Mouse (Mus musculus): ENCODE results near the gene Cdk1.

Gene Cdk1

GRCm38 (mm10) chr10:69352212-69353085 lies at the start of gene Cdk1:
TSS of gene Cdk1 (minus strand) at chr10:69352938.
- peak; percentile 92 to 94 for DNase-seq

- no peak for DNase-seq
These were observed 47.2 kb upstream of the Cdk1 start for GRCm38 (mm10) chr10:69399814-69400385.

DNA sequence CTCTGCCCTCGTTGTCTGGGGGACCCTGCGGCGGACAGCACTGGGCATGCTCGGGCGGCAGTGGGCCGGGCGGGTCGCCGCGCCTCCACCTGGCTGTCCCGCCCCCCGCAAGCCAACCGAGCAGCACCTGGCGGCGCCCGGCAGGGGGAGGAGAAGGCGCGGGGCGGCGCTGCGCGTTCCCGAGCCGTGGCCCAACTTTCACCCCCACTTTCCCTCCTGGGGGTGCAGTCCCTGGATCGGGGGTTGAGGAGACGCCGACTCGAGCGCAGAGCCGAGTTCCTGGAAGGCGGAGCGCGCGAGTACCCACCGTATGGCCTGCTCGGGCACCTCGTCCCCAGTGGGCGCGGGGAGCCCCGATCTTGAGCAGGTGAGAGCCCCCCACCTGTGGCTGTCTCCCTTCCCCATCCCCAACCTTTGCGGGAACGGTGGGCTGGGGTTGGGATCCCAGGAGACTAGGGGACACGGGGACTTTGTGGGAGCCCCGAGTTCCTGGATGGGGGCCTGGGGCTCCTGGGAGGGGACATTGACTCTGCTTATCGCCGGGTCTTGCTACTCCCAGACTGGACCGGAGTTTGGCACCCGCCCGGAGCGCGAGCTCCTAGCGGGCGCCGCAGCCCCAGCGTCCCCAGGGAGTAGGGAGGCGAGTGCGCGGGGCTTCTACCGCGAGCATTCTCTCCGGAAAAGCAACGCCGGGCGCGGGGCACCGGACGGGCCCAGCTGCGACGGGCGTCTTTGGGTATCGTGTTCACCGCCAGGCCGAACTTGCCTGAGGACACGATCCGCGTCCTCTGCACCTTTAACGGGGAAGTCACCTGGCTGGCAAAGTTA lies 46.2 kb upstream of the Cdk1 start, which contains the start of gene Ank3:
Gene Ank3, plus strand, starts transcription at position 11 of the 828 bp plus-strand sequence.
- peak; percentile 3 to 13 for DNase-seq

DNA sequence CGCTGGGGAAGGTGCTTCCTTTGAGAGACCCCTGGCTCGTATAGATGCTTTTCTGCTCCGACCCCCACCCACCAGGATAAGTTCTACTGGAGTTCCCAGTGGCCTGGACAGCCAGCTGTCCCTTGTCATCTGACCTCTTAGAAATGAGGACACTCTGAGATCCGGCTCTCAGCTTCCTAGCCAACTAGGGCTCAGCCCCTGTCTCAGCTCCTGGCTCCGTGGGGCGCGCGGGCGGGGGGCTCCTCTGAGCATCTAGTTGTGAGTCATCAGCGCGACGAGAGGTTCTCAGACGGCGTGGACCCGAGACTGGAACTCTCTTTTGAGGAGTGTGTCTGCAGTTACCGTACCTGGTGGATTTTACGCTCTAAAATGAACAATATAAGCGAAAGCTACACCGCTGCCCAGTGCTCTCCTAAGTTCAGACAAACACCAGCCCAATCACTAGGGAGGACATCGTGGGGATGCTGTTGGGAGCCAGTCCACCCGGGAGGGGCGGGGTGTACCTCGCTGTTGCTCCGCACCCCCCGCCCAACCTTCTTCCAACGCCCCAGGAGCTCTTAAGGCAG lies 45.5 kb upstream of the Cdk1 start:
- DNase-seq: no peak

GRCm38 (mm10) chr10:69389511-69389910 lies 36.8 kb upstream of the Cdk1 start:
- DNase-seq: no peak

- no peak for DNase-seq
These were observed 34.0 kb upstream of the Cdk1 start for GRCm38 (mm10) chr10:69386767-69387166.

GRCm38 (mm10) chr10:69385136-69385535 lies 32.4 kb upstream of the Cdk1 start:
- no peak for DNase-seq

- no peak for DNase-seq
These were observed 31.9 kb upstream of the Cdk1 start for GRCm38 (mm10) chr10:69384640-69385039.

- DNase-seq: no peak
These were observed 30.4 kb upstream of the Cdk1 start for GRCm38 (mm10) chr10:69383186-69383585.

- no peak for DNase-seq
These were observed 22.4 kb upstream of the Cdk1 start for GRCm38 (mm10) chr10:69375154-69375553.

DNA sequence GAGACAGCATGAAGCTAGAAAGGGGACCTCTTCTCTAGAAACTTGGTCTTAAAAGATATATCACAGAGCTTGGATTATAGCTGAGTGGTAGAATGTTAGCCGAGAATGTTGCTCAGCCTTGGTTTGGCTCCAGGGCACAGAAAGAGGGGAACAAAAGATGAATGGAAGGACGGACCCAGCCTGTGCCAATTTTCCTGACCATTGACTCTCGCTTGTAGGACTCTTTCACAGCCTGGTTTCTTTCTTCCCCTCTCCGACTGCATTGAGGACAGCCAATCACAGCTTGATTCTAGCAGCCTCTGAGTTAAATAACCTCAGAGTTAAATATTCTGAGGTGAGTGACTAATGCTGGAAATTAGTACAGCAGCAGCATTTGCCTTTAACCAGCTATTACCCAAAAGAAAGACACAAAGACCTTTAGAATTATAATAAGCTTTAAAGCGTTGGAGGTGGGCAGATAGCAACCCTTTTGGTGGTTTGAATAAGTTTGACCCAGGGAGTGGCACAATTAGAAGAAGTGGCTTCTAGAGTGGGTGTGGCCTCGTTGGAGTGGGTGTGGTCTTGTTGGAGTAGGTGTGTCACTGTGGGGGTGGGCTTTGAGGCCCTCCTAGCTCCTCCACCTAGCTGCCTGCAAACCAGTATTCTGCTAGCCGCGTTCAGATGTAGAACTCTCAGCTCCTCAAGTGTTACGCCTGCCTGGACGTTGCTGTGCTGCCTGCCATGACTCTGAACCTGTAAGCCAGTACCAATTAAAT lies 21.2 kb upstream of the Cdk1 start:
- no peak for DNase-seq

- no peak for DNase-seq
These were observed 19.3 kb upstream of the Cdk1 start for GRCm38 (mm10) chr10:69372061-69372460.

DNA sequence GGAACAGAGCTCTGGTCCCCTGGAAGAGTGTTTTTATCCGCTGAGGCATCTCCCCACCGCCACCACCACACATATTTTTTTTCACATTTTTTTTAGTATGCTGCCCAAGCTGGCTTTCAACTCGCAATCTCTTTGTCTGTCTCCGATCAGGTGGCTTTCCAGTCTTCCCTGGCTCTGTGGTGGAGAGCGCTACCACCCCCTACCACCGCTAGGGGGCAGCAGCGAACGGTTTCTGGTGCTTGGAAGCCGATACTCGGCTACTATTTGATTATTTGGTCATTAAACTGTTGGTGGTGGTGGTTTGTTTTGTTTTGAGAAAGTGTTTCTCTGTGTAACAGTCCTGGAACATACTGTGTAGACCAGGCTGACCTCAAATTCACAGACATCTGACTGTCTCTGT lies 18.7 kb upstream of the Cdk1 start:
- peak in 1 of 2 experiments; percentile 8 for DNase-seq

DNA sequence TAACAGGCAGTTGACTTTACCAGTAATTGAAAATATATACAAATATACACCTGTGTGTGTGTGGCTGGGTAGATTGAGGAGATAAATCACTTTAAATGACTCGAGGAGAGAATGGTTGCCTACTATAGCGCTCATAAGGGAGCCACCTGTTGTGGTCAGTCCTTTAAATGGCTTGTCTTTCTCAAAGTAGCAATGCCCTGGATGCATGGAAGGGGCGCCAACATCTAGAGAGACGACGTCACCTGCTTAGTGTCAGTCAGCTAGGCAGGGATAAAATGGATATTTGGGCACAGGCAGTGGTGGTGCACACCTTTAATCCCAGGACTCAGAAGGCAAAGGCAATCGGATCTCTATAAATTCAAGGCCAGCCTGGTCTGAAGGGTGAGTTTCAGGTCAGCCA lies 16.6 kb upstream of the Cdk1 start:
- no peak for DNase-seq

GRCm38 (mm10) chr10:69366877-69367387 lies 14.2 kb upstream of the Cdk1 start:
- DNase-seq: no peak

DNA sequence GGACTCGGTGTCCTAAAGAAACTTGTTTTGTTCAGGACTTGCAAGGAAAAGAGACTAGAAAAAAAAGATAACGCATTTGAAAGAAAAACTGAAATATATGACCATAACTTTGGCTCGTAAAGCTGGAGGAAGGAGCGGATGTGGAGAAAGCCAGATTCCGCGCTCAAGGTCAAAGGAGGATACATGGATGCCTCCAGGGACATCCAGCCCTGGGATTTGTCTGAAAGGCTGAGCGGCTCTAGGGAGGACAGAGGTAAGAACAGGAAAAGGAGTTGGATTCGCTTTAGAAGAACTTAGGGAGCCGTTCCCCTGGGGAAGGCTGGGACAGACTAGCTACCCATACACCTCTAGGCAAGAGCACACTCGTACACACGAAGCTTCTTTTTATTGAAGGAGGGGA lies 13.5 kb upstream of the Cdk1 start:
- no peak for DNase-seq

- no peak for DNase-seq
These were observed 6.9 kb upstream of the Cdk1 start for GRCm38 (mm10) chr10:69359666-69360065.

DNA sequence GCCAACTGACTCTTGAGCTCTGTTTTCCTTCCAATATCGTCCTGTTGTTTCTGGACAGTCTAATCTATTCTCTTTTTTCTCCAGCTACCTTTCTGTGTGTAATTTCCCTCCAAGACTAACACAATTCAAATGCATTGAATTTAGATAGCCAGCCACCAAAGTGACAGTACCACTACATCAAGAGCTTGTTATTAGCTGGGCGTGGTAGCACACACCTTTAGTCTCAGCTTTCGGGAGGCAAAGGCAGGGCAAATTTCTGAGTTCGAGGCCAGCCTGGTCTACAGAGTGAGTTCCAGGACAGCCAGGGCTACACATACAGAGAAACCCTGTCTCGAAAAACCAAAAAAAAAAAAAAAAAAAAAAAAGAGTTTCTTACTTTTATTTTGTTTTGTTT lies 345 bp upstream of the Cdk1 start:
- DNase-seq: peak in 1 of 2 experiments; percentile 14

DNA sequence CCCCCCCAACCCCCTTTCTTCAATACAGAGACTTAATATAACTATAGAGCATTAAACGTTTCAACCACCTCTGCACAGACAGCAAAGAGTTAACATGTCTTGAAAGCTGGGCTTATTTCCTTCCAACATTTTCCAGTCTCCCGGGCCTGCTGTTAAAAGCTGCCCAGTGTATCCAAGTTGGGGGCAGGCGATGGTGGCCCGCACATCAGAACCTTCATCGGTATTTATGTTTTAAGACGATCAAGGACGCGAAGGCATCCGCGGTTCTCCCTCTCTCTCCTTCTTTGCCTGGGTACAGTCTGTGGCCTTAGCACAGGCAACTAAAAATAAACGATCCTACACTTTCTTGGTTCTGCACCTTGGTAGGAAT lies 911 bp downstream of the Cdk1 start:
- peak in 1 of 2 experiments; percentile 4 for DNase-seq

- peak in 1 of 2 experiments; percentile 14 for DNase-seq
These were observed 1.5 kb downstream of the Cdk1 start for GRCm38 (mm10) chr10:69351071-69351841.

GRCm38 (mm10) chr10:69348206-69348605 lies 4.5 kb downstream of the Cdk1 start:
- no peak for DNase-seq

Measured in thymus, postnatal 36 days (tissue).